Mouse (Mus musculus): ENCODE measurements at regions not wholly inside any gene's neighbourhood (a gene's known extent, or its start where the extent isn't known, plus 50 kb on each side); places are given as distances from the start of the nearest gene placed in this dataset.

- TF ChIP-seq POLR2A (IDR thresholded peaks at IDR 0.05; ENCODE audit: extremely low read depth, insufficient read depth, low read length) (no peak), CTCF (IDR thresholded peaks at IDR 0.05; ENCODE audit: extremely low read depth, insufficient read depth, low read length) (no peak)
- no peak overlapping the region for H3K4me3 ChIP-seq (ENCODE audit: insufficient read depth, low read length)
- no peak overlapping the region for H3K27ac ChIP-seq (ENCODE audit: insufficient read depth, low read length)
- no peaks in the 10 kb centered on the region for H3K4me1 ChIP-seq (ENCODE audit: control insufficient read depth, insufficient read depth, low read length)
Measured at GRCm38 (mm10) chr13:39309758-39310157, 349.1 kb upstream of the Slc35b3 start.

- Histone ChIP-seq H3K4me1 (ENCODE audit: control insufficient read depth, insufficient read depth, low read length) (no peaks in the 10 kb centered on the region), H3K27ac (ENCODE audit: insufficient read depth, low read length) (no peak overlapping the region), H3K4me3 (ENCODE audit: insufficient read depth, low read length) (no peak overlapping the region)
- TF ChIP-seq POLR2A (IDR thresholded peaks at IDR 0.05; ENCODE audit: extremely low read depth, insufficient read depth, low read length): no peak
- TF ChIP-seq CTCF (IDR thresholded peaks at IDR 0.05; ENCODE audit: extremely low read depth, insufficient read depth, low read length): no peak
Measured at GRCm38 (mm10) chr13:39307845-39308244, 347.2 kb upstream of the Slc35b3 start.

- Histone ChIP-seq H3K4me3 (ENCODE audit: insufficient read depth, low read length) (no peak overlapping the region), H3K27ac (ENCODE audit: insufficient read depth, low read length) (no peak overlapping the region), H3K4me1 (ENCODE audit: control insufficient read depth, insufficient read depth, low read length) (no peaks in the 10 kb centered on the region)
- TF ChIP-seq CTCF (IDR thresholded peaks at IDR 0.05; ENCODE audit: extremely low read depth, insufficient read depth, low read length) (no peak), POLR2A (IDR thresholded peaks at IDR 0.05; ENCODE audit: extremely low read depth, insufficient read depth, low read length) (no peak)
Measured at GRCm38 (mm10) chr13:39306851-39307250, 346.2 kb upstream of the Slc35b3 start.

GRCm38 (mm10) chr13:39297129-39297528 lies 336.5 kb upstream of the Slc35b3 start:
- H3K4me1 ChIP-seq (ENCODE audit: control insufficient read depth, insufficient read depth, low read length): no peaks in the 10 kb centered on the region
- no peak overlapping the region for H3K27ac ChIP-seq (ENCODE audit: insufficient read depth, low read length)
- no peak overlapping the region for H3K4me3 ChIP-seq (ENCODE audit: insufficient read depth, low read length)
- no peak for TF ChIP-seq CTCF (IDR thresholded peaks at IDR 0.05; ENCODE audit: extremely low read depth, insufficient read depth, low read length)
- no peak for TF ChIP-seq POLR2A (IDR thresholded peaks at IDR 0.05; ENCODE audit: extremely low read depth, insufficient read depth, low read length)

GRCm38 (mm10) chr13:39290216-39290960 lies 329.7 kb upstream of the Slc35b3 start:
- no peaks in the 10 kb centered on the region for H3K4me1 ChIP-seq (ENCODE audit: control insufficient read depth, insufficient read depth, low read length)
- TF ChIP-seq POLR2A (IDR thresholded peaks at IDR 0.05; ENCODE audit: extremely low read depth, insufficient read depth, low read length) (no peak), CTCF (IDR thresholded peaks at IDR 0.05; ENCODE audit: extremely low read depth, insufficient read depth, low read length) (no peak)
- no peak overlapping the region for H3K4me3 ChIP-seq (ENCODE audit: insufficient read depth, low read length)
- H3K27ac ChIP-seq (ENCODE audit: insufficient read depth, low read length): no peak overlapping the region

- no peak for TF ChIP-seq POLR2A (IDR thresholded peaks at IDR 0.05; ENCODE audit: extremely low read depth, insufficient read depth, low read length)
- TF ChIP-seq CTCF (IDR thresholded peaks at IDR 0.05; ENCODE audit: extremely low read depth, insufficient read depth, low read length): no peak
- H3K4me1 ChIP-seq (ENCODE audit: control insufficient read depth, insufficient read depth, low read length): no peaks in the 10 kb centered on the region
- H3K4me3 ChIP-seq (ENCODE audit: insufficient read depth, low read length): no peak overlapping the region
- H3K27ac ChIP-seq (ENCODE audit: insufficient read depth, low read length): no peak overlapping the region
Measured at GRCm38 (mm10) chr13:39282272-39282671, 321.6 kb upstream of the Slc35b3 start.

- Histone ChIP-seq H3K4me1 (ENCODE audit: control insufficient read depth, insufficient read depth, low read length) (no peaks in the 10 kb centered on the region), H3K27ac (ENCODE audit: insufficient read depth, low read length) (no peak overlapping the region), H3K4me3 (ENCODE audit: insufficient read depth, low read length) (no peak overlapping the region)
- TF ChIP-seq POLR2A (IDR thresholded peaks at IDR 0.05; ENCODE audit: extremely low read depth, insufficient read depth, low read length) (no peak), CTCF (IDR thresholded peaks at IDR 0.05; ENCODE audit: extremely low read depth, insufficient read depth, low read length) (no peak)
Measured at GRCm38 (mm10) chr13:39278101-39278500, 317.4 kb upstream of the Slc35b3 start.

- no peak for TF ChIP-seq CTCF (IDR thresholded peaks at IDR 0.05; ENCODE audit: extremely low read depth, insufficient read depth, low read length)
- TF ChIP-seq POLR2A (IDR thresholded peaks at IDR 0.05; ENCODE audit: extremely low read depth, insufficient read depth, low read length): no peak
- no peak overlapping the region; the same call in 1 of the 2 replicates for H3K27ac ChIP-seq (ENCODE audit: insufficient read depth, low read length)
- H3K4me1 ChIP-seq (ENCODE audit: control insufficient read depth, insufficient read depth, low read length): no peaks in the 10 kb centered on the region
- H3K4me3 ChIP-seq (ENCODE audit: insufficient read depth, low read length): no peak overlapping the region
Measured at GRCm38 (mm10) chr13:39266024-39266423, 305.3 kb upstream of the Slc35b3 start.

- Histone ChIP-seq H3K4me3 (ENCODE audit: insufficient read depth, low read length) (no peak overlapping the region), H3K4me1 (ENCODE audit: control insufficient read depth, insufficient read depth, low read length) (no peaks in the 10 kb centered on the region), H3K27ac (ENCODE audit: insufficient read depth, low read length) (no peak overlapping the region)
- TF ChIP-seq CTCF (IDR thresholded peaks at IDR 0.05; ENCODE audit: extremely low read depth, insufficient read depth, low read length) (no peak), POLR2A (IDR thresholded peaks at IDR 0.05; ENCODE audit: extremely low read depth, insufficient read depth, low read length) (no peak)
Measured at GRCm38 (mm10) chr13:39256708-39257107, 296.0 kb upstream of the Slc35b3 start.

- no peak for TF ChIP-seq CTCF (IDR thresholded peaks at IDR 0.05; ENCODE audit: extremely low read depth, insufficient read depth, low read length)
- no peak for TF ChIP-seq POLR2A (IDR thresholded peaks at IDR 0.05; ENCODE audit: extremely low read depth, insufficient read depth, low read length)
Measured at GRCm38 (mm10) chr13:39255338-39255737, 294.7 kb upstream of the Slc35b3 start.

More at GRCm38 (mm10) chr13:39255338-39255737, 294.7 kb upstream of the Slc35b3 start:
- H3K27ac ChIP-seq (ENCODE audit: insufficient read depth, low read length): no peak overlapping the region
- no peak overlapping the region for H3K4me3 ChIP-seq (ENCODE audit: insufficient read depth, low read length)
- H3K4me1 ChIP-seq (ENCODE audit: control insufficient read depth, insufficient read depth, low read length): no peaks in the 10 kb centered on the region
